Mouse (Mus musculus) embryonic facial prominence, embryonic 14.5 days (tissue): ENCODE data around the gene 4930432K21Rik. TPM values are rescaled to one million over a fixed set of nuclear protein-coding genes. Genes with fewer than 3 reads are reported as not detected.

Experiments
- ATAC-seq: fragments of 200-750 bp; cut with Nextera tagmentation; 2 replicates; pipeline ENCODE4 v1.8.0; 2017; ENCODE audit warnings: low read depth, moderate number of reproducible peaks, moderate TSS enrichment
- DNase-seq: peaks from one replicate; pipeline ENCODE4 v3.0.0-alpha.2; 2015; ENCODE audit warnings: low spot score
- H3K27ac ChIP-seq: fragments of 300-500 bp; sonication (generic); replicated peaks from 2 replicates; pipeline ENCODE4 v1.5.1; 2014; ENCODE audit warnings: low read depth, mild to moderate bottlenecking, low read length, moderate library complexity
- H3K27me3 ChIP-seq: fragments of 300-500 bp; sonication (generic); replicated peaks from 2 replicates; pipeline ENCODE4 v1.6.1; 2014; ENCODE audit warnings: low read length; ENCODE audit not compliant: control insufficient read depth, insufficient read depth
- H3K36me3 ChIP-seq: fragments of 300-500 bp; sonication (generic); 2 replicates; pipeline ENCODE4 v1.6.1; 2014; ENCODE audit warnings: low read length, mixed read lengths; ENCODE audit not compliant: control insufficient read depth, insufficient read depth
- H3K4me1 ChIP-seq: fragments of 300-500 bp; sonication (generic); 2 replicates; pipeline ENCODE4 v1.6.1; 2014; ENCODE audit warnings: antibody characterized with exemption, low read length; ENCODE audit not compliant: control insufficient read depth, insufficient read depth
- H3K4me2 ChIP-seq: fragments of 300-500 bp; sonication (generic); 2 replicates; pipeline ENCODE4 v1.6.1; 2014; ENCODE audit warnings: low read depth, mild to moderate bottlenecking, low read length, moderate library complexity, mixed read lengths
- H3K4me3 ChIP-seq: fragments of 300-500 bp; sonication (generic); 2 replicates; pipeline ENCODE4 v1.5.1; 2014; ENCODE audit warnings: low read depth, mild to moderate bottlenecking, low read length
- H3K9ac ChIP-seq: fragments of 300-500 bp; sonication (generic); 2 replicates; pipeline ENCODE4 v1.6.1; 2014; ENCODE audit warnings: low read depth, mild to moderate bottlenecking, low read length, moderate library complexity, mixed read lengths
- H3K9me3 ChIP-seq: fragments of 300-500 bp; sonication (generic); 2 replicates; pipeline ENCODE4 v1.6.1; 2016; ENCODE audit warnings: low read length; ENCODE audit not compliant: control insufficient read depth
- WGBS: fragments of 180-500 bp; shearing (Covaris S2); extraction: QIAGEN DNeasy Blood & Tissue Kit; methylation state at CpG from one replicate; pipeline ENCODE4 v1.1.7; 2014; 5-methylcytosine and 5-hydroxymethylcytosine counted together
- polyA plus RNA-seq: library from polyadenylated mRNA; unstranded; fragments of >200 nt; fragmentation: Nextera tagmentation; extraction: Ambion mirVana; gene quantifications from 2 replicates; pipeline ENCODE4 v1.2.1, GENCODE M21; 2014

4930432K21Rik gene
- polyA plus RNA-seq, 1 experiment from 2014 or later: 0.77 TPM

- no peaks in the 10 kb centered on the region for H3K27me3 ChIP-seq
- no peak for ATAC-seq
- no peak for DNase-seq
- peak overlapping the region; percentile 94 for H3K9ac ChIP-seq
- peak overlapping the region; percentile 89 for H3K4me2 ChIP-seq
- 49% methylated on average over 13 of the region's 13 CpGs for WGBS
- no peaks in the 10 kb centered on the region for H3K9me3 ChIP-seq
- H3K36me3 ChIP-seq: peaks cover 37% of the 10 kb centered on the region
- peak overlapping the region; percentile 76 for H3K4me3 ChIP-seq
- H3K4me1 ChIP-seq: peaks cover 46% of the 10 kb centered on the region
- H3K27ac ChIP-seq: peak overlapping the region; percentile 99
Observed at GRCm38 (mm10) chr8:84203975-84204772, 56.3 kb downstream of the 4930432K21Rik start.

GRCm38 (mm10) chr8:84205073-84205472 is 57.2 kb downstream of the 4930432K21Rik start:
- Histone ChIP-seq H3K4me2 (no peak overlapping the region), H3K4me3 (no peak overlapping the region), H3K4me1 (peaks cover 37% of the 10 kb centered on the region), H3K9me3 (no peaks in the 10 kb centered on the region), H3K36me3 (peaks cover 46% of the 10 kb centered on the region), H3K27me3 (no peaks in the 10 kb centered on the region), H3K27ac (no peak overlapping the region), H3K9ac (no peak overlapping the region)
- DNase-seq (no peak), ATAC-seq (no peak)
- WGBS: 92% methylated on average over 5 of the region's 5 CpGs

GRCm38 (mm10) chr8:84206666-84207065 is 58.8 kb downstream of the 4930432K21Rik start:
- DNase-seq (no peak), ATAC-seq (no peak)
- Histone ChIP-seq H3K4me2 (no peak overlapping the region), H3K9ac (no peak overlapping the region; the same call in 1 of the 2 replicates), H3K4me1 (peaks cover 27% of the 10 kb centered on the region), H3K27me3 (no peaks in the 10 kb centered on the region), H3K9me3 (no peaks in the 10 kb centered on the region), H3K27ac (peak overlapping the region; percentile 76; the same call in 1 of the 2 replicates), H3K4me3 (no peak overlapping the region), H3K36me3 (peaks cover 59% of the 10 kb centered on the region)
- WGBS: 94% methylated on average over 3 of the region's 3 CpGs

- Histone ChIP-seq H3K27ac (peak overlapping the region; percentile 76), H3K36me3 (peaks cover 70% of the 10 kb centered on the region), H3K4me2 (no peak overlapping the region; the same call in 1 of the 2 replicates), H3K9ac (peak overlapping the region; percentile 31), H3K4me3 (no peak overlapping the region), H3K27me3 (no peaks in the 10 kb centered on the region), H3K9me3 (no peaks in the 10 kb centered on the region), H3K4me1 (peaks cover 16% of the 10 kb centered on the region)
- WGBS: 46% methylated on average over 7 of the region's 7 CpGs
- no peak for ATAC-seq
- peak; percentile 62 for DNase-seq
Observed at GRCm38 (mm10) chr8:84207811-84208210, 60.0 kb downstream of the 4930432K21Rik start.

GRCm38 (mm10) chr8:84208381-84209380 is 60.9 kb downstream of the 4930432K21Rik start:
- no peak overlapping the region for H3K4me2 ChIP-seq
- no peak overlapping the region for H3K9ac ChIP-seq

GRCm38 (mm10) chr8:84210167-84210791 is 62.5 kb downstream of the 4930432K21Rik start:
- H3K9me3 ChIP-seq: no peaks in the 10 kb centered on the region
- H3K27ac ChIP-seq: peak overlapping the region; percentile 16; the same call in 1 of the 2 replicates
- 47% methylated on average over 23 of the region's 34 CpGs for WGBS
- no peak overlapping the region for H3K4me2 ChIP-seq
- H3K4me3 ChIP-seq: no peak overlapping the region
- H3K4me1 ChIP-seq: peaks cover 8% of the 10 kb centered on the region; the same call in 1 of the 2 replicates
- ATAC-seq: peak; percentile 65
- H3K36me3 ChIP-seq: peaks cover 87% of the 10 kb centered on the region
- DNase-seq: peak; percentile 84
- H3K9ac ChIP-seq: no peak overlapping the region
- H3K27me3 ChIP-seq: no peaks in the 10 kb centered on the region

More at GRCm38 (mm10) chr8:84208381-84209380, 60.9 kb downstream of the 4930432K21Rik start:
- WGBS: 44% methylated on average over 17 of the region's 17 CpGs
- Histone ChIP-seq H3K4me1 (peaks cover 12% of the 10 kb centered on the region; the same call in 1 of the 2 replicates), H3K4me3 (no peak overlapping the region), H3K36me3 (peaks cover 79% of the 10 kb centered on the region), H3K27ac (peak overlapping the region; percentile 76), H3K27me3 (no peaks in the 10 kb centered on the region), H3K9me3 (no peaks in the 10 kb centered on the region)
- DNase-seq (peak; percentile 26), ATAC-seq (no peak)

GRCm38 (mm10) chr8:84211202-84211601 is 63.4 kb downstream of the 4930432K21Rik start:
- H3K4me3 ChIP-seq: no peak overlapping the region
- 90% methylated on average over 3 of the region's 3 CpGs for WGBS
- H3K4me2 ChIP-seq: no peak overlapping the region
- H3K9ac ChIP-seq: no peak overlapping the region
- no peak for DNase-seq
- H3K9me3 ChIP-seq: no peaks in the 10 kb centered on the region
- no peak for ATAC-seq
- peaks cover 87% of the 10 kb centered on the region for H3K36me3 ChIP-seq
- no peaks in the 10 kb centered on the region for H3K27me3 ChIP-seq
- no peak overlapping the region for H3K27ac ChIP-seq
- peaks cover 8% of the 10 kb centered on the region; the same call in 1 of the 2 replicates for H3K4me1 ChIP-seq
